Mouse (Mus musculus) cortical plate, adult 2 months (tissue): Measurements from ENCODE around the gene Ptprj. TPM values are rescaled to one million over a fixed set of nuclear protein-coding genes. Genes with fewer than 3 reads are reported as not detected.

ENCODE experiments used
- H3K27ac ChIP-seq: fragments of 200-500 bp; 2 replicates; pipeline ENCODE4 v1.5.1; 2012; ENCODE audit warnings: low read length, control low read depth, inconsistent platforms; ENCODE audit not compliant: insufficient read depth
- H3K4me1 ChIP-seq: fragments of 200-500 bp; 2 replicates; pipeline ENCODE4 v1.6.1; 2011; ENCODE audit warnings: low read length; ENCODE audit not compliant: control insufficient read depth, insufficient read depth
- H3K4me3 ChIP-seq: fragments of 200-500 bp; 2 replicates; pipeline ENCODE4 v1.5.1; 2011; ENCODE audit warnings: mild to moderate bottlenecking, low read length, control low read depth; ENCODE audit not compliant: insufficient read depth
- CTCF ChIP-seq: fragments of 200-500 bp; IDR thresholded peaks from 2 replicates; pipeline ENCODE4 v1.5.1; 2011; ENCODE audit warnings: mild to moderate bottlenecking, control low read depth, low read length; ENCODE audit not compliant: insufficient read depth; ENCODE audit errors: extremely low read depth
- POLR2A ChIP-seq: fragments of 200-500 bp; IDR thresholded peaks from 2 replicates; pipeline ENCODE4 v1.6.1; 2011; ENCODE audit warnings: mild to moderate bottlenecking, low read length, control low read depth; ENCODE audit not compliant: insufficient read depth; ENCODE audit errors: extremely low read depth
- polyA plus RNA-seq: library from polyadenylated mRNA; depleted of rRNA; stranded (reverse); fragments of >200 nt; gene quantifications from 2 replicates; pipeline ENCODE4 v1.2.3, GENCODE M21; 2012

Ptprj gene
- polyA plus RNA-seq, 1 experiment = 36.9 TPM

GRCm38 (mm10) chr2:90562126-90562670 is 18.2 kb downstream of the Ptprj start:
- H3K4me3 ChIP-seq = no peak overlapping the region
- peaks cover 23% of the 10 kb centered on the region; the same call in 1 of the 2 replicates for H3K4me1 ChIP-seq
- TF ChIP-seq CTCF = no peak
- no peak for TF ChIP-seq POLR2A
- H3K27ac ChIP-seq = no peak overlapping the region

GRCm38 (mm10) chr2:90560197-90560843 is 20.1 kb downstream of the Ptprj start:
- Histone ChIP-seq H3K27ac (no peak overlapping the region), H3K4me3 (no peak overlapping the region), H3K4me1 (peaks cover 16% of the 10 kb centered on the region; the same call in 1 of the 2 replicates)
- TF ChIP-seq CTCF = no peak
- no peak for TF ChIP-seq POLR2A

- no peak overlapping the region for H3K27ac ChIP-seq
- H3K4me1 ChIP-seq = peaks cover 16% of the 10 kb centered on the region; the same call in 1 of the 2 replicates
- no peak overlapping the region for H3K4me3 ChIP-seq
- no peak for TF ChIP-seq CTCF
- no peak for TF ChIP-seq POLR2A
Observed at GRCm38 (mm10) chr2:90559688-90560196, 20.7 kb downstream of the Ptprj start.

- H3K4me3 ChIP-seq = no peak overlapping the region
- TF ChIP-seq CTCF = no peak
- no peak for TF ChIP-seq POLR2A
- peaks cover 16% of the 10 kb centered on the region; the same call in 1 of the 2 replicates for H3K4me1 ChIP-seq
- H3K27ac ChIP-seq = no peak overlapping the region
Observed at GRCm38 (mm10) chr2:90559015-90559687, 21.3 kb downstream of the Ptprj start.

- Histone ChIP-seq H3K4me1 (peaks cover 16% of the 10 kb centered on the region; the same call in 1 of the 2 replicates), H3K27ac (no peak overlapping the region)
- no peak for TF ChIP-seq CTCF
- no peak for TF ChIP-seq POLR2A
Observed at GRCm38 (mm10) chr2:90558361-90558760, 22.1 kb downstream of the Ptprj start.

GRCm38 (mm10) chr2:90557913-90558312 is 22.5 kb downstream of the Ptprj start:
- Histone ChIP-seq H3K4me3 (no peak overlapping the region), H3K4me1 (peaks cover 16% of the 10 kb centered on the region; the same call in 1 of the 2 replicates), H3K27ac (no peak overlapping the region)
- TF ChIP-seq CTCF = no peak
- no peak for TF ChIP-seq POLR2A

More at GRCm38 (mm10) chr2:90558361-90558760, 22.1 kb downstream of the Ptprj start:
- H3K4me3 ChIP-seq = no peak overlapping the region

- no peak overlapping the region for H3K27ac ChIP-seq
Observed at GRCm38 (mm10) chr2:90555744-90556143, 24.7 kb downstream of the Ptprj start.

GRCm38 (mm10) chr2:90554806-90555205 is 25.6 kb downstream of the Ptprj start:
- Histone ChIP-seq H3K27ac (no peak overlapping the region), H3K4me3 (no peak overlapping the region), H3K4me1 (peaks cover 9% of the 10 kb centered on the region; the same call in 1 of the 2 replicates)
- TF ChIP-seq CTCF = no peak
- TF ChIP-seq POLR2A = no peak

More at GRCm38 (mm10) chr2:90555744-90556143, 24.7 kb downstream of the Ptprj start:
- Histone ChIP-seq H3K4me1 (peaks cover 8% of the 10 kb centered on the region; the same call in 1 of the 2 replicates), H3K4me3 (no peak overlapping the region)
- TF ChIP-seq CTCF (no peak), POLR2A (no peak)

GRCm38 (mm10) chr2:90553861-90554260 is 26.6 kb downstream of the Ptprj start:
- Histone ChIP-seq H3K27ac (no peak overlapping the region), H3K4me3 (no peak overlapping the region), H3K4me1 (peaks cover 9% of the 10 kb centered on the region; the same call in 1 of the 2 replicates)
- no peak for TF ChIP-seq CTCF
- no peak for TF ChIP-seq POLR2A

- Histone ChIP-seq H3K4me3 (no peak overlapping the region), H3K4me1 (peaks cover 15% of the 10 kb centered on the region), H3K27ac (no peak overlapping the region)
- TF ChIP-seq CTCF (no peak), POLR2A (no peak)
Observed at GRCm38 (mm10) chr2:90550656-90551055, 29.8 kb downstream of the Ptprj start.
